Mouse (Mus musculus) ovary, postnatal 36 days (tissue): ENCODE results near the gene Ccdc3.

ENCODE experiments used
- DNase-seq: peaks from one replicate; pipeline ENCODE4 v3.0.0; 2022; ENCODE audit warnings: low spot score, mixed read lengths

Ccdc3 gene

GRCm38 (mm10) chr2:5161002-5161745 is 23.6 kb downstream of the Ccdc3 start:
- DNase-seq = no peak

GRCm38 (mm10) chr2:5161908-5162674 is 24.5 kb downstream of the Ccdc3 start:
- no peak for DNase-seq

- peak; percentile 64 for DNase-seq
These were observed 25.2 kb downstream of the Ccdc3 start for GRCm38 (mm10) chr2:5162756-5163155.

GRCm38 (mm10) chr2:5165941-5166361 is 28.4 kb downstream of the Ccdc3 start:
- peak; percentile 48 for DNase-seq

- DNase-seq = no peak
These were observed 29.2 kb downstream of the Ccdc3 start for GRCm38 (mm10) chr2:5166796-5167195.

- no peak for DNase-seq
These were observed 33.2 kb downstream of the Ccdc3 start for GRCm38 (mm10) chr2:5170815-5171214.

- DNase-seq = no peak
These were observed 33.9 kb downstream of the Ccdc3 start for GRCm38 (mm10) chr2:5171301-5172000.

GRCm38 (mm10) chr2:5172773-5173172 is 35.2 kb downstream of the Ccdc3 start:
- DNase-seq = no peak

GRCm38 (mm10) chr2:5174716-5175115 is 37.1 kb downstream of the Ccdc3 start:
- DNase-seq = no peak

GRCm38 (mm10) chr2:5181462-5182443 is 44.2 kb downstream of the Ccdc3 start:
- DNase-seq = no peak

GRCm38 (mm10) chr2:5184166-5184565 is 46.6 kb downstream of the Ccdc3 start:
- DNase-seq = no peak

- no peak for DNase-seq
These were observed 48.1 kb downstream of the Ccdc3 start for GRCm38 (mm10) chr2:5185631-5186030.

GRCm38 (mm10) chr2:5192156-5192555 is 54.6 kb downstream of the Ccdc3 start:
- no peak for DNase-seq

- DNase-seq = no peak
These were observed 55.5 kb downstream of the Ccdc3 start for GRCm38 (mm10) chr2:5193071-5193470.

GRCm38 (mm10) chr2:5194701-5195215 is 57.2 kb downstream of the Ccdc3 start:
- no peak for DNase-seq

GRCm38 (mm10) chr2:5197486-5197885 is 59.9 kb downstream of the Ccdc3 start:
- no peak for DNase-seq

- no peak for DNase-seq
These were observed 61.7 kb downstream of the Ccdc3 start for GRCm38 (mm10) chr2:5199289-5199688.

- DNase-seq = no peak
These were observed 63.3 kb downstream of the Ccdc3 start for GRCm38 (mm10) chr2:5200817-5201364.

- no peak for DNase-seq
These were observed 65.6 kb downstream of the Ccdc3 start for GRCm38 (mm10) chr2:5203146-5203545.

- DNase-seq = no peak
These were observed 67.4 kb downstream of the Ccdc3 start for GRCm38 (mm10) chr2:5204941-5205340.

- DNase-seq = no peak
These were observed 69.1 kb downstream of the Ccdc3 start for GRCm38 (mm10) chr2:5206651-5207050.
